Mouse (Mus musculus) bone marrow, adult 2 months (tissue): ENCODE data around the gene Zbtb7a.

Source experiments
- CTCF ChIP-seq: fragments of 200-500 bp; IDR thresholded peaks from 2 replicates; pipeline ENCODE4 v1.5.1; 2011; ENCODE audit warnings: low read length, control low read depth; ENCODE audit not compliant: control insufficient read depth, insufficient read depth
- POLR2A ChIP-seq: fragments of 200-500 bp; IDR thresholded peaks from 2 replicates; pipeline ENCODE4 v1.6.1; 2011; ENCODE audit warnings: low read depth, mild to moderate bottlenecking, control low read depth, low read length, borderline replicate concordance; ENCODE audit not compliant: control insufficient read depth

GRCm38 (mm10) chr10:81087021-81087420 is 48.0 kb upstream of the Zbtb7a start:
- no peak for TF ChIP-seq POLR2A
- TF ChIP-seq CTCF: peak; percentile 56
